Mouse (Mus musculus) MEL (cell line): ENCODE measurements at regions not wholly inside any gene's neighbourhood (a gene's known extent, or its start where the extent isn't known, plus 50 kb on each side); places are given as distances from the start of the nearest gene placed in this dataset.

ENCODE experiments used
- DNase-seq: peaks from one replicate; pipeline ENCODE4 v3.0.0; 2011; ENCODE audit warnings: low read depth, low spot score
- H3K27ac ChIP-seq: 2 replicates; pipeline ENCODE4 v1.5.1; 2012; ENCODE audit warnings: low read depth, mild to moderate bottlenecking, control low read depth, low read length, moderate library complexity; ENCODE audit not compliant: control insufficient read depth
- H3K27me3 ChIP-seq, 2 experiments: fragments of 150-350 bp in 1 of 2; sonication (generic) in 1 of 2; 2 replicates each; pipeline ENCODE4 v1.6.1; 2012; ENCODE audit warnings: low read length in 2 of 2, mild to moderate bottlenecking in 2 of 2, improper control_type of control experiment in 1 of 2, moderate library complexity in 1 of 2; ENCODE audit not compliant: insufficient read depth in 2 of 2, control insufficient read depth in 1 of 2
- H3K36me3 ChIP-seq, 2 experiments: 2 replicates each; pipeline ENCODE4 v1.6.1; 2012 to 2014; ENCODE audit warnings: low read length in 2 of 2, improper control_type of control experiment in 1 of 2, inconsistent platforms in 1 of 2, mild to moderate bottlenecking in 1 of 2; ENCODE audit not compliant: insufficient read depth in 2 of 2, control insufficient read depth in 1 of 2
- H3K4me1 ChIP-seq, 2 experiments: fragments of 150-350 bp in 1 of 2; sonication (generic) in 1 of 2; 2 replicates each; pipeline ENCODE4 v1.6.1; 2012; ENCODE audit warnings: low read length in 2 of 2, improper control_type of control experiment in 1 of 2, mild to moderate bottlenecking in 1 of 2; ENCODE audit not compliant: insufficient read depth in 2 of 2, control insufficient read depth in 1 of 2
- H3K4me3 ChIP-seq, 2 experiments: fragments of 150-350 bp in 1 of 2; sonication (generic) in 1 of 2; 2 replicates each; pipeline ENCODE4 v1.5.1; 2012; ENCODE audit warnings: low read depth in 2 of 2, low read length in 2 of 2, mild to moderate bottlenecking in 2 of 2, moderate library complexity in 2 of 2, control low read depth in 1 of 2, improper control_type of control experiment in 1 of 2; ENCODE audit not compliant: control insufficient read depth in 1 of 2, insufficient read depth in 1 of 2
- H3K79me2 ChIP-seq: 2 replicates; pipeline ENCODE4 v1.6.1; 2012; ENCODE audit warnings: mild to moderate bottlenecking, low read length, moderate library complexity; ENCODE audit not compliant: control insufficient read depth, poor library complexity, insufficient read depth
- H3K9ac ChIP-seq: 2 replicates; pipeline ENCODE4 v1.6.1; 2012; ENCODE audit warnings: low read depth, mild to moderate bottlenecking, control low read depth, low read length, moderate library complexity; ENCODE audit not compliant: control insufficient read depth, poor library complexity, severe bottlenecking
- H3K9me3 ChIP-seq: fragments of 150-350 bp; sonication (generic); replicated peaks from 2 replicates; pipeline ENCODE4 v1.6.1; 2012; ENCODE audit warnings: mild to moderate bottlenecking, low read length, improper control_type of control experiment, moderate library complexity; ENCODE audit not compliant: insufficient read depth
- BHLHE40 ChIP-seq: IDR thresholded peaks from 2 replicates; pipeline ENCODE4 v1.6.1; 2012; ENCODE audit warnings: low read depth, mild to moderate bottlenecking, inconsistent platforms, low read length, improper control_type of control experiment, borderline replicate concordance
- CHD1 ChIP-seq: IDR thresholded peaks from 2 replicates; pipeline ENCODE4 v1.6.1; 2012; ENCODE audit warnings: low read depth, mild to moderate bottlenecking, inconsistent platforms, low read length, improper control_type of control experiment
- CHD2 ChIP-seq: IDR thresholded peaks from 2 replicates; pipeline ENCODE4 v1.6.1; 2011; ENCODE audit warnings: low read length, improper control_type of control experiment
- ELF1 ChIP-seq: IDR thresholded peaks from 2 replicates; pipeline ENCODE4 v1.6.1; 2014; ENCODE audit warnings: low read depth, mild to moderate bottlenecking, inconsistent platforms, low read length, improper control_type of control experiment, moderate library complexity
- EP300 ChIP-seq, 2 experiments: IDR thresholded peaks; 2 replicates each; pipeline ENCODE4 v1.6.1; 2011; ENCODE audit warnings: improper control_type of control experiment in 2 of 2, low read length in 2 of 2, low read depth in 1 of 2, mild to moderate bottlenecking in 1 of 2
- ETS1 ChIP-seq: IDR thresholded peaks from 2 replicates; pipeline ENCODE4 v1.6.1; 2012; ENCODE audit warnings: low read depth, mild to moderate bottlenecking, inconsistent platforms, low read length, improper control_type of control experiment, moderate library complexity
- GABPA ChIP-seq: IDR thresholded peaks from 2 replicates; pipeline ENCODE4 v1.6.1; 2012; ENCODE audit warnings: low read depth, mild to moderate bottlenecking, inconsistent platforms, low read length, improper control_type of control experiment, moderate library complexity
- GATA1 ChIP-seq: IDR thresholded peaks from 2 replicates; pipeline ENCODE4 v1.6.1; 2011; ENCODE audit warnings: low read depth, low read length, improper control_type of control experiment
- HCFC1 ChIP-seq: IDR thresholded peaks from 2 replicates; pipeline ENCODE4 v1.6.1; 2012; ENCODE audit warnings: low read depth, mild to moderate bottlenecking, inconsistent platforms, low read length, improper control_type of control experiment, moderate library complexity
- MAX ChIP-seq: IDR thresholded peaks from 2 replicates; pipeline ENCODE4 v1.6.1; 2011; ENCODE audit warnings: low read length, improper control_type of control experiment
- MAZ ChIP-seq: IDR thresholded peaks from 2 replicates; pipeline ENCODE4 v1.6.1; 2012; ENCODE audit warnings: low read depth, mild to moderate bottlenecking, inconsistent platforms, low read length, improper control_type of control experiment
- MXI1 ChIP-seq: IDR thresholded peaks from 2 replicates; pipeline ENCODE4 v1.6.1; 2011; ENCODE audit warnings: mild to moderate bottlenecking, low read depth, low read length, improper control_type of control experiment
- MYB ChIP-seq: IDR thresholded peaks from 2 replicates; pipeline ENCODE4 v1.6.1; 2011; ENCODE audit warnings: mild to moderate bottlenecking, low read depth, low read length, improper control_type of control experiment
- MYC ChIP-seq: IDR thresholded peaks from 2 replicates; pipeline ENCODE4 v1.6.1; 2011; ENCODE audit warnings: low read depth, mild to moderate bottlenecking, low read length, improper control_type of control experiment, moderate library complexity
- NELFE ChIP-seq: IDR thresholded peaks from 2 replicates; pipeline ENCODE4 v1.6.1; 2011; ENCODE audit warnings: low read depth, low read length, improper control_type of control experiment
- POLR2A ChIP-seq, 2 experiments: IDR thresholded peaks; 2 replicates each; pipeline ENCODE4 v1.6.1; 2011 to 2012; ENCODE audit warnings: low read length in 2 of 2, mild to moderate bottlenecking in 2 of 2, control low read depth in 1 of 2, improper control_type of control experiment in 1 of 2, low read depth in 1 of 2, moderate library complexity in 1 of 2; ENCODE audit not compliant: control insufficient read depth in 1 of 2, insufficient read depth in 1 of 2, poor library complexity in 1 of 2
- POLR2AphosphoS2 ChIP-seq: IDR thresholded peaks from 2 replicates; pipeline ENCODE4 v1.6.1; 2011; ENCODE audit warnings: low read length, improper control_type of control experiment
- POLR2AphosphoS5 ChIP-seq: IDR thresholded peaks from 2 replicates; pipeline ENCODE4 v1.6.1; 2012; ENCODE audit warnings: low read depth, borderline replicate concordance, mild to moderate bottlenecking, inconsistent platforms, low read length, moderate library complexity, mixed read lengths
- RAD21 ChIP-seq: IDR thresholded peaks from 2 replicates; pipeline ENCODE4 v1.6.1; 2011; ENCODE audit warnings: mild to moderate bottlenecking, low read depth, low read length, improper control_type of control experiment
- RCOR1 ChIP-seq: IDR thresholded peaks from 2 replicates; pipeline ENCODE4 v1.6.1; 2012; ENCODE audit warnings: low read depth, mild to moderate bottlenecking, inconsistent platforms, low read length, improper control_type of control experiment
- SIN3A ChIP-seq: IDR thresholded peaks from 2 replicates; pipeline ENCODE4 v1.6.1; 2012; ENCODE audit warnings: low read length, improper control_type of control experiment, inconsistent platforms
- TAL1 ChIP-seq: IDR thresholded peaks from 2 replicates; pipeline ENCODE4 v1.6.1; 2012; ENCODE audit warnings: mild to moderate bottlenecking, inconsistent platforms, low read length, moderate library complexity, mixed read lengths
- TBP ChIP-seq: IDR thresholded peaks from 2 replicates; pipeline ENCODE4 v1.8.0; 2011; ENCODE audit warnings: low read depth, low read length, improper control_type of control experiment
- TCF12 ChIP-seq: IDR thresholded peaks from 2 replicates; pipeline ENCODE4 v1.6.1; 2014; ENCODE audit warnings: low read depth, mild to moderate bottlenecking, inconsistent platforms, low read length, improper control_type of control experiment, moderate library complexity
- UBTF ChIP-seq: IDR thresholded peaks from 2 replicates; pipeline ENCODE4 v1.6.1; 2012; ENCODE audit warnings: low read depth, mild to moderate bottlenecking, inconsistent platforms, low read length, improper control_type of control experiment, moderate library complexity, borderline replicate concordance; ENCODE audit not compliant: insufficient read depth
- USF2 ChIP-seq, 2 experiments: IDR thresholded peaks; 2 replicates each; pipeline ENCODE4 v1.6.1; 2011 to 2012; ENCODE audit warnings: improper control_type of control experiment in 2 of 2, low read length in 2 of 2, borderline replicate concordance in 1 of 2, inconsistent platforms in 1 of 2, low read depth in 1 of 2, mild to moderate bottlenecking in 1 of 2; ENCODE audit not compliant: insufficient read depth in 1 of 2
- ZC3H11A ChIP-seq: IDR thresholded peaks from 2 replicates; pipeline ENCODE4 v1.6.1; 2012; ENCODE audit warnings: low read depth, mild to moderate bottlenecking, inconsistent platforms, low read length, improper control_type of control experiment
- ZNF384 ChIP-seq: IDR thresholded peaks from 2 replicates; pipeline ENCODE4 v1.6.1; 2012; ENCODE audit warnings: low read depth, mild to moderate bottlenecking, inconsistent platforms, low read length, improper control_type of control experiment

- TF ChIP-seq HCFC1 (no peak), RAD21 (no peak), TBP (no peak), USF2 (IDR thresholded peaks at IDR 0.05; ENCODE audit: borderline replicate concordance in 1 of 2, insufficient read depth in 1 of 2, low read depth in 1 of 2, low read length in 2 of 2) (no peak), ZC3H11A (no peak), MYB (no peak), POLR2A (IDR thresholded peaks at IDR 0.05; ENCODE audit: control insufficient read depth in 1 of 2, insufficient read depth in 1 of 2, low read depth in 1 of 2, low read length in 2 of 2, poor library complexity in 1 of 2) (no peak), EP300 (IDR thresholded peaks at IDR 0.05; ENCODE audit: low read depth in 1 of 2, low read length in 2 of 2) (no peak), RCOR1 (no peak), NELFE (no peak), POLR2AphosphoS5 (no peak), MYC (no peak), MXI1 (no peak), UBTF (no peak), BHLHE40 (no peak), MAX (no peak), TCF12 (no peak), GABPA (no peak), CHD1 (no peak), CHD2 (no peak)
- TF ChIP-seq, all 39 proteins: peak for 0
- no peaks in the 10 kb centered on the region for H3K79me2 ChIP-seq
- H3K4me1 ChIP-seq = no peaks in the 10 kb centered on the region
- no peaks in the 10 kb centered on the region for H3K27me3 ChIP-seq
- H3K4me3 ChIP-seq = no peak overlapping the region
- no peak overlapping the region for H3K9ac ChIP-seq
- no peaks in the 10 kb centered on the region for H3K36me3 ChIP-seq
- H3K27ac ChIP-seq = no peak overlapping the region
- no peaks in the 10 kb centered on the region for H3K9me3 ChIP-seq
- no peak for DNase-seq
Measured at GRCm38 (mm10) chr10:16341496-16341895, 1381.5 kb upstream of the Cited2 start.

GRCm38 (mm10) chr10:16364001-16364400 is 1359.0 kb upstream of the Cited2 start:
- H3K4me1 ChIP-seq = peaks cover 6 to 7% of the 10 kb centered on the region in 2 experiments; a peak in 2 of 4 replicates
- no peak overlapping the region for H3K9ac ChIP-seq
- H3K27me3 ChIP-seq = no peaks in the 10 kb centered on the region
- TF ChIP-seq ELF1 (no peak), GATA1 (peak; percentile 94), RAD21 (no peak), MYC (no peak), POLR2AphosphoS2 (peak; percentile 33; the same call in 1 of the 2 replicates), TAL1 (peak; percentile 60), EP300 (IDR thresholded peaks at IDR 0.05; ENCODE audit: low read depth in 1 of 2, low read length in 2 of 2) (peak; percentile 92 to 96), SIN3A (peak; percentile 35; the same call in 1 of the 2 replicates), RCOR1 (peak; percentile 70), TBP (no peak), ZC3H11A (no peak), MAZ (no peak), UBTF (no peak), ETS1 (peak; percentile 65), TCF12 (peak; percentile 96), ZNF384 (no peak)
- no peaks in the 10 kb centered on the region for H3K79me2 ChIP-seq
- DNase-seq = peak; percentile 68
- no peaks in the 10 kb centered on the region for H3K9me3 ChIP-seq
- peaks cover 0 to 8% of the 10 kb centered on the region in 2 experiments; a peak in 2 of 4 replicates for H3K36me3 ChIP-seq
- H3K4me3 ChIP-seq = no peak overlapping the region
- H3K27ac ChIP-seq = peak overlapping the region; percentile 39; the same call in 1 of the 2 replicates
